In genomic region chr11:75032946-75033345, GRCm38 (mm10) we compare ENCODE assay signal across 15 mouse cellular contexts.
DNase-seq lines count a peak whose midpoint lies in the region; ATAC-seq and TF ChIP-seq lines count a peak whose summit lies in the region.
"Had no signal": no experiment of that assay in that cellular context is flagged by ENCODE, and none has a peak within 500 bp of the region (broad histone marks: within the 10 kb centered on the region; RNA-seq: fewer than 3 reads in every experiment).

No protein-coding gene starts in this region.

- no peak overlapping the region for H3K4me2 ChIP-seq in forebrain, postnatal 0 days (ENCODE audit: low read depth)
- no peak overlapping the region for H3K4me2 ChIP-seq in forebrain, embryonic 11.5 days (ENCODE audit: low read depth, low read length, severe bottlenecking)
- no peak overlapping the region for H3K4me2 ChIP-seq in kidney, embryonic 15.5 days
- no peak overlapping the region for H3K4me2 ChIP-seq in stomach, embryonic 16.5 days (ENCODE audit: low read depth, low read length)
- H3K4me2 ChIP-seq: forebrain, embryonic 13.5 days; limb, embryonic 15.5 days; midbrain, embryonic 12.5 days had no signal

- TF ChIP-seq EP300 in MEL (IDR thresholded peaks at IDR 0.05; ENCODE audit: low read depth in 1 of 2, low read length in 2 of 2): no peak

- ATAC-seq in forebrain, postnatal 0 days: no peak
- no peak for ATAC-seq in forebrain, embryonic 11.5 days (replicated peaks; ENCODE audit: low FRiP score)
- ATAC-seq in kidney, embryonic 15.5 days (replicated peaks; ENCODE audit: low FRiP score): no peak
- no peak for ATAC-seq in stomach, embryonic 16.5 days (ENCODE audit: insufficient read depth, low FRiP score)
- ATAC-seq: forebrain, embryonic 13.5 days had no signal

- no peaks in the 10 kb centered on the region for H3K9me3 ChIP-seq in forebrain, postnatal 0 days (ENCODE audit: low read length)
- H3K9me3 ChIP-seq in forebrain, embryonic 11.5 days (ENCODE audit: control insufficient read depth, low read length): no peaks in the 10 kb centered on the region
- no peaks in the 10 kb centered on the region for H3K9me3 ChIP-seq in kidney, embryonic 15.5 days (replicated peaks)
- H3K9me3 ChIP-seq in MEL (replicated peaks; ENCODE audit: insufficient read depth, low read length): no peaks in the 10 kb centered on the region
- no peaks in the 10 kb centered on the region for H3K9me3 ChIP-seq in stomach, embryonic 16.5 days (replicated peaks; ENCODE audit: control insufficient read depth, low read length)
- H3K9me3 ChIP-seq: forebrain, embryonic 13.5 days; limb, embryonic 15.5 days; midbrain, embryonic 12.5 days had no signal

- H3K27me3 ChIP-seq in forebrain, postnatal 0 days (ENCODE audit: insufficient read depth, low read length): no peaks in the 10 kb centered on the region
- H3K27me3 ChIP-seq in forebrain, embryonic 11.5 days (ENCODE audit: control insufficient read depth, insufficient read depth, low read length): no peaks in the 10 kb centered on the region
- no peaks in the 10 kb centered on the region for H3K27me3 ChIP-seq in kidney, embryonic 15.5 days
- H3K27me3 ChIP-seq in MEL (ENCODE audit: control insufficient read depth in 1 of 2, insufficient read depth in 2 of 2, low read length in 2 of 2): no peaks in the 10 kb centered on the region
- no peaks in the 10 kb centered on the region for H3K27me3 ChIP-seq in stomach, embryonic 16.5 days (ENCODE audit: control insufficient read depth, insufficient read depth, low read length)
- H3K27me3 ChIP-seq: forebrain, embryonic 13.5 days; limb, embryonic 15.5 days; midbrain, embryonic 12.5 days had no signal

- TF ChIP-seq POLR2A in MEL (IDR thresholded peaks at IDR 0.05; ENCODE audit: control insufficient read depth in 1 of 2, insufficient read depth in 1 of 2, low read depth in 1 of 2, low read length in 2 of 2, poor library complexity in 1 of 2): no peak

- no peak for TF ChIP-seq RAD21 in MEL (IDR thresholded peaks at IDR 0.05; ENCODE audit: low read depth, low read length)

- no peaks in the 10 kb centered on the region for H3K36me3 ChIP-seq in forebrain, postnatal 0 days (ENCODE audit: insufficient read depth)
- no peaks in the 10 kb centered on the region for H3K36me3 ChIP-seq in forebrain, embryonic 11.5 days (ENCODE audit: control insufficient read depth, insufficient read depth, low read length)
- no peaks in the 10 kb centered on the region for H3K36me3 ChIP-seq in kidney, embryonic 15.5 days
- peaks cover 3 to 20% of the 10 kb centered on the region in 2 experiments for H3K36me3 ChIP-seq in MEL (ENCODE audit: control insufficient read depth in 1 of 2, insufficient read depth in 2 of 2, low read length in 2 of 2)
- H3K36me3 ChIP-seq in stomach, embryonic 16.5 days (ENCODE audit: control insufficient read depth, insufficient read depth, low read length): no peaks in the 10 kb centered on the region
- H3K36me3 ChIP-seq: limb, embryonic 15.5 days had no signal

- DNase-seq in forebrain, postnatal 0 days: no peak
- no peak for DNase-seq in forebrain, embryonic 11.5 days (ENCODE audit: low spot score)
- no peak for DNase-seq in kidney, adult 8-10 months
- peak; percentile 29 for DNase-seq in MEL (ENCODE audit: low read depth, low spot score)
- DNase-seq in adrenal gland, postnatal 14 days: no peak
- DNase-seq in urinary bladder, postnatal 25 days (ENCODE audit: low spot score): no peak
- DNase-seq: adrenal gland, postnatal 25 days; gastrocnemius, postnatal 25 days; kidney, adult 2 months; lung, adult 2 months had no signal

- H3K27ac ChIP-seq in forebrain, postnatal 0 days (ENCODE audit: low read depth, low read length): 0 out of 2 replicates have a peak overlapping the region, but pooled peaks have one; percentile 9
- no peak overlapping the region for H3K27ac ChIP-seq in forebrain, embryonic 11.5 days (ENCODE audit: low read depth, low read length)
- H3K27ac ChIP-seq in kidney, embryonic 15.5 days: 0 out of 2 replicates have a peak overlapping the region, but pooled peaks have one; percentile 20
- no peak overlapping the region; the same call in 1 of the 2 replicates for H3K27ac ChIP-seq in MEL (ENCODE audit: control insufficient read depth, low read depth, low read length)
- H3K27ac ChIP-seq in stomach, embryonic 16.5 days (ENCODE audit: low read length): peak overlapping the region; percentile 75
- H3K27ac ChIP-seq: forebrain, embryonic 13.5 days; limb, embryonic 15.5 days; midbrain, embryonic 12.5 days had no signal

- no peaks in the 10 kb centered on the region for H3K79me2 ChIP-seq in MEL (ENCODE audit: control insufficient read depth, insufficient read depth, low read length, poor library complexity)

- no peaks in the 10 kb centered on the region for H3K4me1 ChIP-seq in forebrain, postnatal 0 days (ENCODE audit: insufficient read depth)
- no peaks in the 10 kb centered on the region for H3K4me1 ChIP-seq in forebrain, embryonic 11.5 days (replicated peaks; ENCODE audit: control insufficient read depth, insufficient read depth, low read length)
- peaks cover 8% of the 10 kb centered on the region for H3K4me1 ChIP-seq in kidney, embryonic 15.5 days
- H3K4me1 ChIP-seq in MEL (ENCODE audit: control insufficient read depth in 1 of 2, insufficient read depth in 2 of 2, low read length in 2 of 2): peaks cover 17 to 18% of the 10 kb centered on the region in 2 experiments
- H3K4me1 ChIP-seq in stomach, embryonic 16.5 days (ENCODE audit: control insufficient read depth, insufficient read depth, low read length): peaks cover 7% of the 10 kb centered on the region; the same call in 1 of the 2 replicates

- no peak for TF ChIP-seq CTCF in forebrain, postnatal 0 days (IDR thresholded peaks at IDR 0.05; ENCODE audit: low read depth)
- TF ChIP-seq CTCF in MEL (IDR thresholded peaks at IDR 0.05 in 2 of 3, conservative IDR thresholded peaks at IDR 0.05 in 1 of 3; ENCODE audit: control insufficient read depth in 1 of 3, insufficient read depth in 1 of 3, low read depth in 2 of 3, low read length in 3 of 3, poor library complexity in 1 of 3, severe bottlenecking in 1 of 3): no peak

- H3K4me3 ChIP-seq in forebrain, postnatal 0 days (ENCODE audit: low read depth, low read length): no peak overlapping the region
- no peak overlapping the region for H3K4me3 ChIP-seq in forebrain, embryonic 11.5 days (ENCODE audit: low read depth, low read length)
- H3K4me3 ChIP-seq in kidney, embryonic 15.5 days (replicated peaks): no peak overlapping the region
- no peak overlapping the region for H3K4me3 ChIP-seq in MEL (ENCODE audit: control insufficient read depth in 1 of 2, insufficient read depth in 1 of 2, low read depth in 2 of 2, low read length in 2 of 2)
- no peak overlapping the region for H3K4me3 ChIP-seq in stomach, embryonic 16.5 days (replicated peaks; ENCODE audit: low read length)
- H3K4me3 ChIP-seq: forebrain, embryonic 13.5 days; limb, embryonic 15.5 days; midbrain, embryonic 12.5 days had no signal

- H3K9ac ChIP-seq in forebrain, postnatal 0 days: no peak overlapping the region
- H3K9ac ChIP-seq in forebrain, embryonic 11.5 days (ENCODE audit: low read length): no peak overlapping the region
- H3K9ac ChIP-seq in kidney, embryonic 15.5 days: no peak overlapping the region
- no peak overlapping the region for H3K9ac ChIP-seq in MEL (ENCODE audit: control insufficient read depth, low read depth, low read length, poor library complexity, severe bottlenecking)
- no peak overlapping the region for H3K9ac ChIP-seq in stomach, embryonic 16.5 days (ENCODE audit: low read length)
- H3K9ac ChIP-seq: forebrain, embryonic 13.5 days; limb, embryonic 15.5 days; midbrain, embryonic 12.5 days had no signal

- 69% methylated on average over 2 of the region's 2 CpGs for WGBS in forebrain, postnatal 0 days
- WGBS in forebrain, embryonic 11.5 days: 77% methylated on average over 2 of the region's 2 CpGs
- WGBS in kidney, embryonic 15.5 days: 98% methylated on average over 2 of the region's 2 CpGs
- 70% methylated on average over 2 of the region's 2 CpGs for WGBS in stomach, embryonic 16.5 days

TF ChIP-seq in MEL, 35 proteins besides CTCF, POLR2A, EP300 and RAD21:
- TF ChIP-seq RCOR1 (IDR thresholded peaks at IDR 0.05; ENCODE audit: low read depth, low read length) (no peak), E2F4 (IDR thresholded peaks at IDR 0.05; ENCODE audit: borderline replicate concordance, low read depth, low read length) (no peak), NRF1 (IDR thresholded peaks at IDR 0.05; ENCODE audit: insufficient read depth, low read depth, low read length, poor library complexity, severe bottlenecking) (no peak), ETS1 (IDR thresholded peaks at IDR 0.05; ENCODE audit: low read depth, low read length) (no peak), SIN3A (IDR thresholded peaks at IDR 0.05; ENCODE audit: low read length) (no peak), USF2 (IDR thresholded peaks at IDR 0.05; ENCODE audit: borderline replicate concordance in 1 of 2, insufficient read depth in 1 of 2, low read depth in 1 of 2, low read length in 2 of 2) (no peak), MYB (IDR thresholded peaks at IDR 0.05; ENCODE audit: low read depth, low read length) (no peak), GATA1 (IDR thresholded peaks at IDR 0.05; ENCODE audit: low read depth, low read length) (no peak), GABPA (IDR thresholded peaks at IDR 0.05; ENCODE audit: low read depth, low read length) (no peak), CHD1 (IDR thresholded peaks at IDR 0.05; ENCODE audit: low read depth, low read length) (no peak), ZMIZ1 (IDR thresholded peaks at IDR 0.05; ENCODE audit: low read depth, low read length) (no peak), MEF2A (IDR thresholded peaks at IDR 0.05; ENCODE audit: extremely low read depth, insufficient replicate concordance, low read depth, low read length, poor library complexity, severe bottlenecking) (no peak), ZC3H11A (IDR thresholded peaks at IDR 0.05; ENCODE audit: low read depth, low read length) (no peak), TCF12 (IDR thresholded peaks at IDR 0.05; ENCODE audit: low read depth, low read length) (no peak), SMC3 (IDR thresholded peaks at IDR 0.05; ENCODE audit: low read depth, low read length) (no peak), HCFC1 (IDR thresholded peaks at IDR 0.05; ENCODE audit: low read depth, low read length) (no peak), TBP (IDR thresholded peaks at IDR 0.05; ENCODE audit: low read depth, low read length) (no peak), ZKSCAN1 (IDR thresholded peaks at IDR 0.05; ENCODE audit: low read depth, low read length) (no peak), TAL1 (IDR thresholded peaks at IDR 0.05; ENCODE audit: low read length) (no peak)
TF ChIP-seq in MEL: peak in this region for 0.

Comparison
In these comparisons a context has a peak if more than half of its experiments do, and no peak if none do; other contexts are left out.
1. H3K27ac ChIP-seq: peak in forebrain, postnatal 0 days (single experiment), kidney, embryonic 15.5 days (single experiment) and stomach, embryonic 16.5 days (single experiment); none in forebrain, embryonic 11.5 days (single experiment) and MEL (single experiment).